Mouse (Mus musculus): ENCODE results near the gene Tbl3.

GRCm38 (mm10) chr17:24676877-24677276 is 30.6 kb downstream of the Tbl3 start:
- no peak for TF ChIP-seq CTCF (IDR thresholded peaks at IDR 0.05)
- TF ChIP-seq EP300 (IDR thresholded peaks at IDR 0.05), result no peak

All from lung, postnatal 0 days (tissue).